Mouse (Mus musculus) forebrain, postnatal 0 days (tissue): Measurements from ENCODE around the gene Tgfa. TPM values are rescaled to one million over a fixed set of nuclear protein-coding genes. Genes with fewer than 3 reads are reported as not detected.

Experiments used
- ATAC-seq: fragments of 200-750 bp; cut with Nextera tagmentation; 2 replicates; pipeline ENCODE4 v1.8.0; 2017; ENCODE audit warnings: mild to moderate bottlenecking, moderate library complexity
- DNase-seq: peaks from one replicate; pipeline ENCODE4 v3.0.0-alpha.2; 2015
- H3K27ac ChIP-seq: fragments of 300-500 bp; sonication (generic); 2 replicates; pipeline ENCODE4 v1.5.1; 2014; ENCODE audit warnings: low read depth, mild to moderate bottlenecking, antibody characterized with exemption, low read length, moderate library complexity, mixed read lengths
- H3K27me3 ChIP-seq: fragments of 300-500 bp; sonication (generic); 2 replicates; pipeline ENCODE4 v1.6.1; 2014; ENCODE audit warnings: mild to moderate bottlenecking, low read length, mixed read lengths; ENCODE audit not compliant: insufficient read depth
- H3K36me3 ChIP-seq: fragments of 300-500 bp; sonication (generic); 2 replicates; pipeline ENCODE4 v1.6.1; 2014; ENCODE audit warnings: mild to moderate bottlenecking, moderate library complexity; ENCODE audit not compliant: insufficient read depth
- H3K4me1 ChIP-seq: fragments of 300-500 bp; sonication (generic); 2 replicates; pipeline ENCODE4 v1.6.1; 2014; ENCODE audit warnings: antibody characterized with exemption; ENCODE audit not compliant: insufficient read depth
- H3K4me2 ChIP-seq: fragments of 300-500 bp; sonication (generic); 2 replicates; pipeline ENCODE4 v1.6.1; 2014; ENCODE audit warnings: low read depth, mild to moderate bottlenecking, moderate library complexity
- H3K4me3 ChIP-seq: fragments of 300-500 bp; sonication (generic); 2 replicates; pipeline ENCODE4 v1.5.1; 2014; ENCODE audit warnings: low read depth, low read length, mixed read lengths
- H3K9ac ChIP-seq: fragments of 300-500 bp; sonication (generic); 2 replicates; pipeline ENCODE4 v1.6.1; 2014; ENCODE audit warnings: mild to moderate bottlenecking
- H3K9me3 ChIP-seq: fragments of 300-500 bp; sonication (generic); 2 replicates; pipeline ENCODE4 v1.6.1; 2016; ENCODE audit warnings: low read length
- CTCF ChIP-seq: sonication (generic); IDR thresholded peaks from 2 replicates; pipeline ENCODE4 v1.5.1; 2016; ENCODE audit warnings: antibody characterized with exemption, control low read depth, low read depth
- WGBS: fragments of 180-500 bp; shearing (Covaris S2); extraction: QIAGEN DNeasy Blood & Tissue Kit; methylation state at CpG from one replicate; pipeline ENCODE4 v1.1.7; 2014; 5-methylcytosine and 5-hydroxymethylcytosine counted together
- polyA plus RNA-seq: library from polyadenylated mRNA; unstranded; fragments of >200 nt; fragmentation: Nextera tagmentation; extraction: Ambion mirVana; gene quantifications from 2 replicates; pipeline ENCODE4 v1.2.1, GENCODE M21; 2015
- total RNA-seq: library from RNA; depleted of rRNA; stranded (reverse); fragments of >200 nt; gene quantifications from 2 replicates; pipeline ENCODE4 v1.2.3, GENCODE M21; 2014

The Tgfa gene
- total and polyA plus RNA-seq, 2 experiments from 2014 or later = 29.9 to 49.5 TPM

GRCm38 (mm10) chr6:86203101-86203500 is 8.1 kb downstream of the Tgfa start:
- WGBS = 81% methylated on average over 7 of the region's 7 CpGs
- H3K36me3 ChIP-seq = no peaks in the 10 kb centered on the region
- no peak overlapping the region for H3K4me2 ChIP-seq
- H3K27ac ChIP-seq = no peak overlapping the region
- no peaks in the 10 kb centered on the region for H3K4me1 ChIP-seq
- no peak overlapping the region for H3K9ac ChIP-seq
- H3K4me3 ChIP-seq = no peak overlapping the region
- no peak for DNase-seq
- H3K9me3 ChIP-seq = no peaks in the 10 kb centered on the region
- 0 out of 2 replicates have a peak, but pooled peaks have one; percentile 7 for TF ChIP-seq CTCF
- H3K27me3 ChIP-seq = no peaks in the 10 kb centered on the region
- no peak for ATAC-seq

GRCm38 (mm10) chr6:86206014-86206413 is 11.0 kb downstream of the Tgfa start:
- DNase-seq (no peak), ATAC-seq (no peak)
- H3K27me3 ChIP-seq = no peaks in the 10 kb centered on the region
- H3K27ac ChIP-seq = no peak overlapping the region
- no peaks in the 10 kb centered on the region for H3K4me1 ChIP-seq
- no peak overlapping the region for H3K9ac ChIP-seq
- H3K4me3 ChIP-seq = no peak overlapping the region
- TF ChIP-seq CTCF = no peak
- H3K4me2 ChIP-seq = no peak overlapping the region
- no peaks in the 10 kb centered on the region for H3K36me3 ChIP-seq
- no peaks in the 10 kb centered on the region for H3K9me3 ChIP-seq
- 87% methylated on average over 6 of the region's 6 CpGs for WGBS

GRCm38 (mm10) chr6:86206985-86207384 is 12.0 kb downstream of the Tgfa start:
- Histone ChIP-seq H3K9me3 (no peaks in the 10 kb centered on the region), H3K27me3 (no peaks in the 10 kb centered on the region), H3K4me3 (no peak overlapping the region), H3K27ac (no peak overlapping the region), H3K36me3 (no peaks in the 10 kb centered on the region), H3K4me2 (no peak overlapping the region), H3K4me1 (no peaks in the 10 kb centered on the region), H3K9ac (no peak overlapping the region)
- TF ChIP-seq CTCF = no peak
- ATAC-seq = no peak
- whole genome bisulfite sequencing = 83% methylated on average over 12 of the region's 12 CpGs
- DNase-seq = no peak

GRCm38 (mm10) chr6:86209133-86210016 is 14.4 kb downstream of the Tgfa start:
- Histone ChIP-seq H3K4me2 (peak overlapping the region; percentile 16), H3K27ac (no peak overlapping the region), H3K4me3 (no peak overlapping the region), H3K9me3 (no peaks in the 10 kb centered on the region), H3K36me3 (no peaks in the 10 kb centered on the region), H3K27me3 (no peaks in the 10 kb centered on the region), H3K9ac (0 out of 2 replicates have a peak overlapping the region, but pooled peaks have one; percentile 0), H3K4me1 (no peaks in the 10 kb centered on the region)
- ATAC-seq (peak; percentile 27; the same call in 1 of the 2 replicates), DNase-seq (no peak)
- TF ChIP-seq CTCF = no peak
- WGBS = 18% methylated on average over 17 of the region's 17 CpGs

- no peak for DNase-seq
- no peak for ATAC-seq
- no peaks in the 10 kb centered on the region for H3K4me1 ChIP-seq
- peak overlapping the region; percentile 16 for H3K4me2 ChIP-seq
- H3K9ac ChIP-seq = 0 out of 2 replicates have a peak overlapping the region, but pooled peaks have one; percentile 0
- H3K9me3 ChIP-seq = no peaks in the 10 kb centered on the region
- no peaks in the 10 kb centered on the region for H3K27me3 ChIP-seq
- TF ChIP-seq CTCF = no peak
- H3K36me3 ChIP-seq = no peaks in the 10 kb centered on the region
- WGBS = 27% methylated on average over 6 of the region's 6 CpGs
- H3K4me3 ChIP-seq = no peak overlapping the region
- no peak overlapping the region for H3K27ac ChIP-seq
Observed at GRCm38 (mm10) chr6:86210017-86210408, 15.0 kb downstream of the Tgfa start.

- no peak overlapping the region for H3K9ac ChIP-seq
- DNase-seq (no peak), ATAC-seq (no peak)
- no peak for TF ChIP-seq CTCF
- no peaks in the 10 kb centered on the region for H3K27me3 ChIP-seq
- H3K36me3 ChIP-seq = no peaks in the 10 kb centered on the region
- no peak overlapping the region for H3K4me2 ChIP-seq
- H3K4me1 ChIP-seq = no peaks in the 10 kb centered on the region
- 73% methylated on average over 3 of the region's 3 CpGs for WGBS
- no peak overlapping the region for H3K4me3 ChIP-seq
- no peaks in the 10 kb centered on the region for H3K9me3 ChIP-seq
- no peak overlapping the region for H3K27ac ChIP-seq
Observed at GRCm38 (mm10) chr6:86210619-86211018, 15.6 kb downstream of the Tgfa start.

- no peak overlapping the region for H3K4me3 ChIP-seq
- no peak overlapping the region for H3K9ac ChIP-seq
- DNase-seq (no peak), ATAC-seq (peak; percentile 62)
- no peaks in the 10 kb centered on the region for H3K27me3 ChIP-seq
- TF ChIP-seq CTCF = no peak
- no peaks in the 10 kb centered on the region for H3K9me3 ChIP-seq
- H3K27ac ChIP-seq = peak overlapping the region; percentile 35; the same call in 1 of the 2 replicates
- WGBS = 40% methylated on average over 12 of the region's 12 CpGs
- no peaks in the 10 kb centered on the region for H3K4me1 ChIP-seq
- H3K4me2 ChIP-seq = no peak overlapping the region
- H3K36me3 ChIP-seq = no peaks in the 10 kb centered on the region
Observed at GRCm38 (mm10) chr6:86211081-86211763, 16.2 kb downstream of the Tgfa start.
